ENCODE assay signal across 11 mouse cellular contexts in the genomic region with DNA sequence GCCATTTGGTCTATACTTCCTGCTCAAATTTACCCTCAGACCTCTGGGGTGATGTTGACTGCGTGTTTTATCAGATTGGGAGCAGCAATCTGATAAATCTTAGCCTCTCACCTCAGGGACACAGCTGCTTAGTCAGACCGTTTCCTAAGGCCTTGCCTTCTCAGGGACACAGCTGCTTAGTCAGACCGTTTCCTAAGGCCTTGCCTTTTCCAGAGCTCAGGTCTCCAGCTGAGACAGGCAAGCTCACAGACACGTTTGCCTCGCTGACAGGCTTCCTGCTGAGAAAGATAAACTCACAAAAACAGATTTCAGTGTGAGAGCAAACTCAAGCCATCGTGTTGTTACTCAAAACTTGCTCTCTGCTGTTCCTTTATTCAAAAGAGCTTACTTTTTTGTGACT. TPM values are rescaled to one million over a fixed set of nuclear protein-coding genes. Genes with fewer than 3 reads are reported as not detected.
A peak's percentile ranks its signal among the peaks of the same experiment; 100 is the strongest.
DNase-seq lines count a peak whose midpoint lies in the region; ATAC-seq and TF ChIP-seq lines count a peak whose summit lies in the region.
"Had no signal": no experiment of that assay in that cellular context is flagged by ENCODE, and none has a peak within 500 bp of the region (broad histone marks: within the 10 kb centered on the region; RNA-seq: fewer than 3 reads in every experiment).

No protein-coding gene starts in this region.

- DNase-seq in lung, embryonic 14.5 days = peak; percentile 26
- DNase-seq in lung, adult 18-20 months = no peak
- peak; percentile 13 for DNase-seq in adipocyte (ENCODE audit: low spot score)
- DNase-seq in embryonic facial prominence, embryonic 14.5 days (ENCODE audit: low spot score) = peak; percentile 7
- DNase-seq in thymus, postnatal 36 days = no peak
- no peak for DNase-seq in left cerebral cortex, adult 18-20 months (ENCODE audit: low spot score in 2 of 2)
- DNase-seq: right cerebral cortex, postnatal 14 days; thymus, adult 2 months had no signal

- no peak for TF ChIP-seq CTCF in lung, embryonic 14.5 days (IDR thresholded peaks at IDR 0.05; ENCODE audit: low read depth)

- H3K4me1 ChIP-seq in lung, embryonic 14.5 days (ENCODE audit: insufficient read depth) = 0 out of 2 replicates have a peak, but pooled peaks cover 3% of the 10 kb centered on the region
- peaks cover 4% of the 10 kb centered on the region; the same call in 1 of the 2 replicates for H3K4me1 ChIP-seq in embryonic facial prominence, embryonic 14.5 days (ENCODE audit: control insufficient read depth, insufficient read depth, low read length)
- H3K4me1 ChIP-seq in limb, embryonic 12.5 days (replicated peaks) = peaks cover 16% of the 10 kb centered on the region

- H3K9ac ChIP-seq in lung, embryonic 14.5 days = no peak overlapping the region
- no peak overlapping the region for H3K9ac ChIP-seq in embryonic facial prominence, embryonic 14.5 days (ENCODE audit: low read depth, low read length)
- peak overlapping the region; percentile 31; the same call in 1 of the 2 replicates for H3K9ac ChIP-seq in limb, embryonic 12.5 days (replicated peaks)
- H3K9ac ChIP-seq: liver, embryonic 15.5 days had no signal

- WGBS in lung, embryonic 14.5 days = 7% methylated on average over 6 of the region's 6 CpGs
- 14% methylated on average over 6 of the region's 6 CpGs for WGBS in embryonic facial prominence, embryonic 14.5 days
- 7% methylated on average over 6 of the region's 6 CpGs for WGBS in limb, embryonic 12.5 days

- peaks cover 6% of the 10 kb centered on the region; the same call in 1 of the 2 replicates for H3K36me3 ChIP-seq in lung, embryonic 14.5 days (ENCODE audit: insufficient read depth)
- H3K36me3 ChIP-seq in embryonic facial prominence, embryonic 14.5 days (ENCODE audit: control insufficient read depth, insufficient read depth, low read length) = no peaks in the 10 kb centered on the region
- no peaks in the 10 kb centered on the region for H3K36me3 ChIP-seq in limb, embryonic 12.5 days
- H3K36me3 ChIP-seq: liver, embryonic 15.5 days had no signal

- H3K9me3 ChIP-seq in lung, embryonic 14.5 days (ENCODE audit: low read depth, low read length) = no peaks in the 10 kb centered on the region
- no peaks in the 10 kb centered on the region for H3K9me3 ChIP-seq in embryonic facial prominence, embryonic 14.5 days (ENCODE audit: control insufficient read depth, low read length)
- no peaks in the 10 kb centered on the region for H3K9me3 ChIP-seq in limb, embryonic 12.5 days
- H3K9me3 ChIP-seq: liver, embryonic 15.5 days had no signal

- peak overlapping the region; percentile 71 for H3K4me2 ChIP-seq in lung, embryonic 14.5 days
- no peak overlapping the region for H3K4me2 ChIP-seq in embryonic facial prominence, embryonic 14.5 days (ENCODE audit: low read depth, low read length)
- H3K4me2 ChIP-seq in limb, embryonic 12.5 days = no peak overlapping the region

- H3K4me3 ChIP-seq in lung, embryonic 14.5 days (ENCODE audit: low read depth, low read length) = no peak overlapping the region
- no peak overlapping the region for H3K4me3 ChIP-seq in embryonic facial prominence, embryonic 14.5 days (ENCODE audit: low read depth, low read length)
- no peak overlapping the region for H3K4me3 ChIP-seq in limb, embryonic 12.5 days (replicated peaks)
- H3K4me3 ChIP-seq: liver, embryonic 15.5 days had no signal

- ATAC-seq in lung, embryonic 14.5 days (ENCODE audit: insufficient read depth) = no peak
- ATAC-seq in embryonic facial prominence, embryonic 14.5 days (ENCODE audit: low read depth) = no peak
- ATAC-seq in limb, embryonic 12.5 days (ENCODE audit: insufficient number of reproducible peaks, insufficient read depth, low FRiP score, low TSS enrichment, low read depth) = no peak
- ATAC-seq: hindbrain, postnatal 0 days had no signal

- H3K27ac ChIP-seq in lung, embryonic 14.5 days (ENCODE audit: low read depth) = peak overlapping the region; percentile 72
- H3K27ac ChIP-seq in embryonic facial prominence, embryonic 14.5 days (replicated peaks; ENCODE audit: low read depth, low read length) = no peak overlapping the region
- H3K27ac ChIP-seq in limb, embryonic 12.5 days = peak overlapping the region; percentile 62; the same call in 1 of the 2 replicates
- H3K27ac ChIP-seq: hindbrain, postnatal 0 days; liver, embryonic 15.5 days had no signal

- H3K27me3 ChIP-seq in lung, embryonic 14.5 days (ENCODE audit: insufficient read depth, low read length) = no peaks in the 10 kb centered on the region
- H3K27me3 ChIP-seq in embryonic facial prominence, embryonic 14.5 days (replicated peaks; ENCODE audit: control insufficient read depth, insufficient read depth, low read length) = no peaks in the 10 kb centered on the region
- no peaks in the 10 kb centered on the region for H3K27me3 ChIP-seq in limb, embryonic 12.5 days
- H3K27me3 ChIP-seq: liver, embryonic 15.5 days had no signal

RNA-seq across cellular contexts. Expression of a gene that starts 1.9 kb away (rescaled TPM):
- 63.1 and 66.3 TPM in 2 replicates for polyA plus RNA-seq in lung, embryonic 14.5 days (2014; fragmentation: Nextera tagmentation; extraction: Ambion mirVana)
- polyA plus RNA-seq in embryonic facial prominence, embryonic 14.5 days (2014; fragmentation: Nextera tagmentation; extraction: Ambion mirVana) = 44.3 and 44.5 TPM in 2 replicates
- 15.1 and 16.2 TPM in 2 replicates for polyA plus RNA-seq in limb, embryonic 12.5 days (2016; fragmentation: Nextera tagmentation; extraction: Ambion mirVana)
- 1 to 10 TPM; 4.8 to 5.2 TPM for total RNA-seq in left cerebral cortex, adult 18-20 months (2021)

RNA-seq across cellular contexts. Expression of a gene that starts 49.4 kb away (rescaled TPM):
- polyA plus RNA-seq in lung, embryonic 14.5 days (2014; fragmentation: Nextera tagmentation; extraction: Ambion mirVana) = 42.3 and 47.3 TPM in 2 replicates
- polyA plus RNA-seq in embryonic facial prominence, embryonic 14.5 days (2014; fragmentation: Nextera tagmentation; extraction: Ambion mirVana) = 23.3 and 25.2 TPM in 2 replicates
- 12.7 and 12.9 TPM in 2 replicates for polyA plus RNA-seq in limb, embryonic 12.5 days (2016; fragmentation: Nextera tagmentation; extraction: Ambion mirVana)
- total RNA-seq in left cerebral cortex, adult 18-20 months (2021) = 1 to 10 TPM; 3.7 to 5.9 TPM

Comparison
In these comparisons a context has a peak if more than half of its experiments do, and no peak if none do; other contexts are left out.
1. DNase-seq: peak in lung, embryonic 14.5 days (single experiment), adipocyte (single experiment) and embryonic facial prominence, embryonic 14.5 days (single experiment); none in lung, adult 18-20 months (0 of 2), thymus, postnatal 36 days (0 of 2) and left cerebral cortex, adult 18-20 months (0 of 2).